Mouse (Mus musculus): ENCODE results near the gene Mphosph9.
"Not testable (repeated sequence)": the region's sequence is repeated elsewhere in the genome, so short reads cannot be mapped to it uniquely, and the experiment has no call there.

The Mphosph9 gene

GRCm38 (mm10) chr5:124341753-124342339 is 14.1 kb upstream of the Mphosph9 start:
- peak; percentile 61 for DNase-seq

- DNase-seq: no peak
Measured at GRCm38 (mm10) chr5:124338791-124339190, 11.0 kb upstream of the Mphosph9 start.

- peak; percentile 81 for DNase-seq
Measured at GRCm38 (mm10) chr5:124337909-124338308, 10.1 kb upstream of the Mphosph9 start.

- DNase-seq: no peak
Measured at GRCm38 (mm10) chr5:124337103-124337502, 9.3 kb upstream of the Mphosph9 start.

- DNase-seq: peak; percentile 89
Measured at GRCm38 (mm10) chr5:124334392-124334791, 6.6 kb upstream of the Mphosph9 start.

- DNase-seq: no peak
Measured at GRCm38 (mm10) chr5:124330086-124330485, 2.3 kb upstream of the Mphosph9 start.

- no peak for DNase-seq
Measured at GRCm38 (mm10) chr5:124326829-124327228, 943 bp downstream of the Mphosph9 start.

- DNase-seq: no peak
Measured at GRCm38 (mm10) chr5:124317648-124318047, 10.1 kb downstream of the Mphosph9 start.

- no peak for DNase-seq
Measured at GRCm38 (mm10) chr5:124315941-124316340, 11.8 kb downstream of the Mphosph9 start.

- DNase-seq: no peak
Measured at GRCm38 (mm10) chr5:124315498-124315897, 12.3 kb downstream of the Mphosph9 start.

- no peak for DNase-seq
Measured at GRCm38 (mm10) chr5:124310091-124310490, 17.7 kb downstream of the Mphosph9 start.

- no peak for DNase-seq
Measured at GRCm38 (mm10) chr5:124309155-124309554, 18.6 kb downstream of the Mphosph9 start.

- not testable (repeated sequence) for DNase-seq
Measured at GRCm38 (mm10) chr5:124302853-124303252, 24.9 kb downstream of the Mphosph9 start.

GRCm38 (mm10) chr5:124300132-124300531 is 27.6 kb downstream of the Mphosph9 start:
- no peak for DNase-seq

- DNase-seq: peak; percentile 30
Measured at GRCm38 (mm10) chr5:124299307-124299706, 28.5 kb downstream of the Mphosph9 start.

- no peak for DNase-seq
Measured at GRCm38 (mm10) chr5:124296475-124296874, 31.3 kb downstream of the Mphosph9 start.

- no peak for DNase-seq
Measured at GRCm38 (mm10) chr5:124293967-124294366, 33.8 kb downstream of the Mphosph9 start.

GRCm38 (mm10) chr5:124290216-124290615 is 37.6 kb downstream of the Mphosph9 start:
- no peak for DNase-seq

GRCm38 (mm10) chr5:124287616-124288247 is 40.0 kb downstream of the Mphosph9 start:
- DNase-seq: no peak

- peak; percentile 49 for DNase-seq
Measured at GRCm38 (mm10) chr5:124284330-124284729, 43.4 kb downstream of the Mphosph9 start.

- no peak for DNase-seq
Measured at GRCm38 (mm10) chr5:124282854-124283253, 44.9 kb downstream of the Mphosph9 start.

- DNase-seq: no peak
Measured at GRCm38 (mm10) chr5:124270226-124270625, 57.5 kb downstream of the Mphosph9 start.

GRCm38 (mm10) chr5:124269661-124270060 is 58.1 kb downstream of the Mphosph9 start:
- DNase-seq: no peak

- DNase-seq: no peak
Measured at GRCm38 (mm10) chr5:124267652-124268051, 60.1 kb downstream of the Mphosph9 start.

- peak; percentile 59 for DNase-seq
Measured at GRCm38 (mm10) chr5:124266821-124267220, 61.0 kb downstream of the Mphosph9 start.
